Mouse (Mus musculus) cerebellum, postnatal 25 days (tissue): ENCODE measurements around the gene Pde6g.

Source experiments
- DNase-seq, 2 experiments: peaks; one replicate each; pipeline ENCODE4 v3.0.0; 2021; ENCODE audit warnings: mixed read lengths in 2 of 2

Gene Pde6g

GRCm38 (mm10) chr11:120467051-120467735 lies 13.9 kb upstream of the Pde6g start, which contains the start of gene Arl16:
TSS of gene Arl16 (minus strand) at chr11:120467607.
- peak; percentile 92 to 96 for DNase-seq

- DNase-seq: no peak
Measured at GRCm38 (mm10) chr11:120465521-120465920, 12.2 kb upstream of the Pde6g start.

- DNase-seq: no peak
Measured at GRCm38 (mm10) chr11:120464365-120464764, 11.1 kb upstream of the Pde6g start.

DNA sequence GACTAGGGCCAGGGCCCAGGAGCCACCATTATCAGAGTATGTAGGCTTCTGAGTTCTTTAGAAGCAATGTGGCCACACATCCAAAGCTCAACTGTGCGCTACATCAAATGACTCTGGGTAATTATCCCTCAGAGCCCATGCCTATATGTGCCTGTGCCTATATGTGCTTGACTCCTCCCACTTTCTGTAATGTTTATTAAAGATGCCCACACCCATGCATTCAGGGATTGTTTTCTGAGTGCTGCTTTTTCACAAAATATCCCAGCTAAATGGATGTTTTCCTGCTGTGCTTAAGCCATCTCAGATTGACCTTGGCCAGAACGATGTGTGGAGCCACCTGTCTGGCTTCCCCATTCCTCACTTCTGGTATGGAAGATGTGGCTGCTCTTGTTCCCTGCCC lies 10.2 kb upstream of the Pde6g start:
- DNase-seq: no peak

DNA sequence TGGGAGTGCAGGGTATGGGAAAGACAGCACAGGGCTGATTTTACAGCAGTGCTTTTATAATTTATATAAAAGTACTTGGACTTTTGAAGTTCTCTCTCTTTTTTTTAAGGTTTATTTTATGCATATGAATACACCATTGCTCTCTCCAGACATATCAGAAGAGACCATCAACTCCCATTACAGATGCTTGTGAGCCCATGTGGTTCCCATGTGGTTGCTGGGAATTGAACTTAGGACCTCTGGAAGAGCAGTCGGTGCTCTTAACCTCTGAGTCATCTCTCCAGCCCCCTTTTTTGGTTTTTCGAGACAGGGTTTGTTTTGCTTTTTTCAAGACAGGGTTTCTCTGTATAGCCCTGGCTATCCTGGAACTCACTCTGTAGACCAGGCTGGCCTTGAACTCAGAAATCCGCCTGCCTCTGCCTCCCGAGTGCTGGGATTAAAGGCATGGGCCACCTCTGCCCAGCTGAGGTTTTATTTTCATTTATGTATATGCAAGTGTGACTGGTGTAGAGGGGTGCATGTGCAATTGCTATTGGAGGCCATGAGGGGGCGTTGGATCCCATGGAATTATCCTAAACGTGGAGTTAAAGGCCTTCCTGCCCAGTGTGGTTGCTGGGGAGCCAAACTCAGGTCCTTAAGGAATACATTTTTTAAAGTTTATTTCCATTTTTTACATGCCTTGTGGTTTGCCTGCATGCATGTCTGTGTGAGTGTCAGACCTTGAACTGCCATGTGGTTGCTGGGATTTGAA lies 5.7 kb upstream of the Pde6g start:
- DNase-seq: no peak

- peak; percentile 83 to 84 for DNase-seq
Measured at GRCm38 (mm10) chr11:120457772-120458751, 4.8 kb upstream of the Pde6g start, which contains the start of the genes Oxld1 and Ccdc137. TSS of gene Oxld1 (minus strand) at chr11:120458068. TSS of gene Ccdc137 (plus strand) at chr11:120458115.

DNA sequence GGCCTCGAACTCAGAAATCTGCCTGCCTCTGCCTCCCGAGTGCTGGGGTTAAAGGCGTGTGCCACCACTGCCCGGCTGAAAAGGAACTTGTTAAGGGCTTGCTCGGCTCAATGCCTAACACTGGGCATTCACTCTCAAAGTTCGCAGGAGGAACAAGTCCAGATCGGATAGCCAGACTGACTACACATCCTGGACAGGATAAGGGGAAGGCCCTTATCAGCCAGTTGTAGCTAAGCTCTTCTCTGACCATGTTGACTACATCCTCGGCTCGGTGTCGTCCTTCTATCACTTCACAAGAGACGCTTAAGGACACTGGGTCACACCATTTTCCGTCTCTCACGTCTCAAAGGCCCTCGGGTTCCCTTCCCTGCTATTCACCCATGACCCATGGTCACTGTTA lies 4.1 kb upstream of the Pde6g start:
- no peak for DNase-seq

- no peak for DNase-seq
Measured at GRCm38 (mm10) chr11:120455413-120455812, 2.1 kb upstream of the Pde6g start.

DNA sequence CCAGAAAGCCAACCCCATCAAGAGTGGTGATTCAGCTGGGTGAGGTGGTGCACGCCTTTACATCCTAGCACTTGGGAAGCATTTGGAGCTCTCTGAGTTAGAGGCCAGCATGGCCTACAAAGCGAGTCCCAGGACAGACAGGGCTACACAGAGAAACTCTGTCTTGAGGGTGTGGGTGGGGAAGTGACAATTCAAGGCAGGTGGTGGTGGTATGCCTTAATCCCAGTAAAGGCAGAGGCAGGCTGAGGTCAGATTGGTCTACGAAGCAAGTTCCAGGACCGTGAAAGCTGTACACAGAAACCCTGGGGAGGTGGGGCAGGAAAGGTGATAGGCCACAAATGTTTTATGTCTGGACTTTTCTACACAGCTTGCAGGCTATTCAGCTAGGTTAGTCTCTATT lies 1.7 kb upstream of the Pde6g start:
- no peak for DNase-seq

GRCm38 (mm10) chr11:120452246-120452645 lies 1.1 kb downstream of the Pde6g start:
- DNase-seq: no peak

DNA sequence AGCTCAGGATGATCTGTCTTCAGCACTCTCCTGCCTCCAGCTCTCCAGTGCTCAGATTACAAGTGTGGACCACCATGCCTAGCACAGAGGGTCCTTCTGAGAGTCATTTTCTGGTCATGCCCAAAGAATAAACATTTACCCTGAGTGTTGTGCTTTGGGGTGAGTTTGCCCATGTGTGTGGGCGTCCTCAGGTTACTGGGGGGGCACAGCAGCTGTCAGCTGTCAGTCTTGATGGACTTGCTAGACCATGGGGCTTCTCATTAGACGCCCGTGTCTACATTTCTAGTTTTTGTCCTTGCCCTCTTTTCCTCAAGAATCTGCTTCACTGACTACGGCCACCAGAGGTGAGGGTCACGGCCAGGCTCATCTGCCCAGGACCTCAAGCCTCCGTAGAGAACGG lies 6.1 kb downstream of the Pde6g start:
- no peak for DNase-seq

GRCm38 (mm10) chr11:120445475-120445874 lies 7.8 kb downstream of the Pde6g start:
- DNase-seq: no peak

GRCm38 (mm10) chr11:120444106-120444505 lies 9.2 kb downstream of the Pde6g start:
- DNase-seq: no peak

GRCm38 (mm10) chr11:120442765-120443280 lies 10.5 kb downstream of the Pde6g start:
- no peak for DNase-seq

GRCm38 (mm10) chr11:120442344-120442743 lies 11.0 kb downstream of the Pde6g start, which contains the start of gene Tspan10:
TSS of gene Tspan10 (plus strand) at chr11:120442644.
- no peak for DNase-seq

DNA sequence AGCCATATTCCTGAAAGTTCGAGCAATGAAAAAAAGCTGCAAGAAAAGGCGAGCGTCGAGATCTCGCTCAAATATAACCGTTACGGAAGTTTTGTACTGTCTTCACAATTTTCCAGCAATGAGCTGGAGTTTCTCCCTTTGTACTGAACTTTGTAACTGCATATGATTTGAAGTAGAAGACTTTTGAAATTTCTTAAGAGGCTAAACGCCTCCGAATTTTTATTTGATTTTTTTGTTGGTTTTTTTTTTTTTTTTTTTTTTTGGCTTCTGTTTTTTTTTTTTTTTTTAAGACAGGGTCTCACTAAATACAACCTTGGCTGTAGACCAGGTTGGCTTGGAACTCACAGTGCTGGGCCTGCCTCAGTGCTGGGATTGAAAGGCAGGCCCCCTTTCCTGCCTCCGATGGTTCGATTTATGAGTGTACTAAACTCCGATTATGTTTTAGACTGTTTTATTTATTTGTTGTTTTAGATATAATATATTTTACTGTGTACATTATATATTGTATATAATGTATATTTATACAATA lies 15.4 kb downstream of the Pde6g start:
- DNase-seq: no peak

- DNase-seq: peak; percentile 92 to 93
Measured at GRCm38 (mm10) chr11:120437152-120437856, 16.0 kb downstream of the Pde6g start, which contains the start of gene Nploc4. TSS of gene Nploc4 (minus strand) at chr11:120437708.

- no peak for DNase-seq
Measured at GRCm38 (mm10) chr11:120426727-120427126, 26.6 kb downstream of the Pde6g start.

DNA sequence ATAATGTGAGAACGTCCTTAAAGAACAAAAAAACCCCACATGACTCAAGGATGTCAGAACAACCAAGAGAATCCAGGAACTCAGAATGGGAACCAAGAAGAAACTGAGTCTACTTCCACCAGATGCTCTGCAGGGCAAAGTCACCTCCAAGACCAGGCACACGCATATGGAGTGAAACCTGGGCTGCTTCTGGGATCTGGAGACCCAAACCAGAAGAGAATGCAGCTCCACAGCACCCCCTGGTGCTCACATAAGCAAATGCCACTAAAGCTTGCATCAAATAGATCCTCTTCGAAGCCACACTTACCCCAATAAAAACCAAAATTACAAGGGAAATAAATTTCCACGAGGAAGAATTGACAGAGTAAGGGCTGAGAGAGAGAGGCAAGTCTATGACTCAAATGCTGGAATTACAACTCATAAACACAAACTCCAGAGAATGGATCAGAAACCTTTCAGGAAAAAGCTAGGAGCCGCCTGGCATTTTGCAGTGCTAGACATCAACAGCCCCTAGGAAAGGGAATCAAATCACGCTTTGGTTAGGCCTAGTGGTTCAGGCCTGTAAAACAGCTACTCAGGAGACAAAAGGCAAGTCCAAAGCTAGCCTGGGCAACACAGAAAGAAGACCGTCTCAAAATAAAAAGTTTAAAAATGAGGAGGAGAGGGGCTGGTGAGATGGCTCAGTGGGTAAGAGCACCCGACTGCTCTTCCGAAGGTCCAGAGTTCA lies 29.6 kb downstream of the Pde6g start:
- DNase-seq: peak; percentile 69 to 79

GRCm38 (mm10) chr11:120422651-120423568 lies 30.4 kb downstream of the Pde6g start:
- no peak for DNase-seq
